Mouse (Mus musculus) limb, embryonic 14.5 days (tissue): ENCODE results near the gene Sdccag8. TPM values are rescaled to one million over a fixed set of nuclear protein-coding genes. Genes with fewer than 3 reads are reported as not detected.

ENCODE experiments used
- ATAC-seq: fragments of 200-750 bp; cut with Nextera tagmentation; 2 replicates; pipeline ENCODE4 v1.8.0; 2017; ENCODE audit warnings: low read depth, moderate number of reproducible peaks, moderate TSS enrichment; ENCODE audit not compliant: low FRiP score
- DNase-seq: peaks from one replicate; pipeline ENCODE4 v3.0.0-alpha.2; 2015; ENCODE audit warnings: low spot score
- H3K27ac ChIP-seq: fragments of 300-500 bp; sonication (generic); replicated peaks from 2 replicates; pipeline ENCODE4 v1.5.1; 2014; ENCODE audit warnings: low read depth, mild to moderate bottlenecking, low read length, moderate library complexity, mixed read lengths
- H3K27me3 ChIP-seq: fragments of 300-500 bp; sonication (generic); 2 replicates; pipeline ENCODE4 v1.6.1; 2014; ENCODE audit warnings: low read length, mixed read lengths; ENCODE audit not compliant: control insufficient read depth, insufficient read depth
- H3K36me3 ChIP-seq: fragments of 300-500 bp; sonication (generic); 2 replicates; pipeline ENCODE4 v1.6.1; 2014; ENCODE audit warnings: mild to moderate bottlenecking, low read length, moderate library complexity, mixed read lengths; ENCODE audit not compliant: control insufficient read depth, insufficient read depth
- H3K4me1 ChIP-seq: fragments of 300-500 bp; sonication (generic); 2 replicates; pipeline ENCODE4 v1.6.1; 2014; ENCODE audit warnings: antibody characterized with exemption, low read length, mixed read lengths; ENCODE audit not compliant: control insufficient read depth, insufficient read depth
- H3K4me2 ChIP-seq: fragments of 300-500 bp; sonication (generic); replicated peaks from 2 replicates; pipeline ENCODE4 v1.6.1; 2014; ENCODE audit warnings: low read depth, mild to moderate bottlenecking, low read length, moderate library complexity; ENCODE audit not compliant: severe bottlenecking
- H3K4me3 ChIP-seq: fragments of 300-500 bp; sonication (generic); replicated peaks from 2 replicates; pipeline ENCODE4 v1.5.1; 2014; ENCODE audit warnings: low read length
- H3K9ac ChIP-seq: fragments of 300-500 bp; sonication (generic); 2 replicates; pipeline ENCODE4 v1.6.1; 2014; ENCODE audit warnings: mild to moderate bottlenecking, low read depth, low read length, moderate library complexity; ENCODE audit not compliant: severe bottlenecking
- H3K9me3 ChIP-seq: fragments of 300-500 bp; sonication (generic); 2 replicates; pipeline ENCODE4 v1.6.1; 2016; ENCODE audit warnings: low read length; ENCODE audit not compliant: control insufficient read depth
- POLR2A ChIP-seq: fragments of 200-500 bp; IDR thresholded peaks from 2 replicates; pipeline ENCODE4 v1.8.0; 2012; ENCODE audit warnings: inconsistent platforms, mild to moderate bottlenecking, moderate library complexity, borderline replicate concordance; ENCODE audit not compliant: insufficient read depth, insufficient read length; ENCODE audit errors: extremely low read depth
- WGBS: fragments of 180-500 bp; shearing (Covaris S2); extraction: QIAGEN DNeasy Blood & Tissue Kit; methylation state at CpG from one replicate; pipeline ENCODE4 v1.1.7; 2014; 5-methylcytosine and 5-hydroxymethylcytosine counted together
- polyA plus RNA-seq, 2 experiments: library from polyadenylated mRNA; depleted of rRNA in 1 of 2; stranded (reverse) in 1 of 2; unstranded in 1 of 2; fragments of >200 nt; fragmentation: Nextera tagmentation in 1 of 2; extraction: Ambion mirVana in 1 of 2; gene quantifications; 2 replicates each; pipeline versions ENCODE4 v1.2.1 to v1.2.3; 2012 to 2014

Gene Sdccag8
- polyA plus RNA-seq, 2 experiments: 8.5 to 15.8 TPM

GRCm38 (mm10) chr1:176885207-176885933 lies 70.9 kb downstream of the Sdccag8 start:
- no peak for DNase-seq

DNA sequence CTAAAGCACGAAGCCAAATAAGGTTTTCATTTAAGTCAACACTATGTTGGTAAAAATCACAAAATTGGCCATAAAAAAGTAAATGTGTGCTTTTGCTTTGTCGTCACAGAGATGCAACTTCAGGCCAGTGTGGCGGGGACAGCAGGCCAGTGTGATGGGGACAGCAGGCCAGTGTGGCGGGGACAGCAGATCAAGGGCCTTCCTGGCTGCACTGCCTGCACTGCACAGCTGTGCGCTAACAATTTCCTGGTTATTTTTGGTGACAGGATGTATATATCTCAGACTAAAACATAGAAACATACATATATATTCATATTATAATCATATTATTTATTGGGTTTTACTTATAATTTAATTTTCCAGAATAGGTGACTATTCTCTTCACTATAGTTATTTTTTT lies 71.5 kb downstream of the Sdccag8 start:
- no peak overlapping the region for H3K4me3 ChIP-seq
- ATAC-seq: no peak
- no peaks in the 10 kb centered on the region for H3K4me1 ChIP-seq
- 74% methylated on average over 5 of the region's 5 CpGs for WGBS
- no peaks in the 10 kb centered on the region for H3K9me3 ChIP-seq
- H3K27me3 ChIP-seq: no peaks in the 10 kb centered on the region
- H3K4me2 ChIP-seq: no peak overlapping the region
- DNase-seq: no peak
- TF ChIP-seq POLR2A: no peak
- no peak overlapping the region for H3K27ac ChIP-seq
- H3K9ac ChIP-seq: no peak overlapping the region
- H3K36me3 ChIP-seq: no peaks in the 10 kb centered on the region

More at GRCm38 (mm10) chr1:176885207-176885933, 70.9 kb downstream of the Sdccag8 start:
- 52% methylated on average over 17 of the region's 17 CpGs for WGBS
- H3K9me3 ChIP-seq: no peaks in the 10 kb centered on the region
- no peak overlapping the region for H3K4me2 ChIP-seq
- ATAC-seq: no peak
- no peak overlapping the region for H3K4me3 ChIP-seq
- no peaks in the 10 kb centered on the region for H3K4me1 ChIP-seq
- H3K27me3 ChIP-seq: no peaks in the 10 kb centered on the region
- H3K9ac ChIP-seq: no peak overlapping the region
- no peaks in the 10 kb centered on the region for H3K36me3 ChIP-seq
- TF ChIP-seq POLR2A: no peak
- H3K27ac ChIP-seq: no peak overlapping the region

- Histone ChIP-seq H3K9me3 (no peaks in the 10 kb centered on the region), H3K27ac (no peak overlapping the region), H3K4me2 (no peak overlapping the region), H3K36me3 (no peaks in the 10 kb centered on the region), H3K4me1 (no peaks in the 10 kb centered on the region), H3K27me3 (no peaks in the 10 kb centered on the region), H3K4me3 (no peak overlapping the region), H3K9ac (no peak overlapping the region)
- ATAC-seq (no peak), DNase-seq (no peak)
- no peak for TF ChIP-seq POLR2A
- WGBS: 83% methylated on average over 6 of the region's 6 CpGs
These were observed 89.3 kb downstream of the Sdccag8 start for GRCm38 (mm10) chr1:176903741-176904140.

DNA sequence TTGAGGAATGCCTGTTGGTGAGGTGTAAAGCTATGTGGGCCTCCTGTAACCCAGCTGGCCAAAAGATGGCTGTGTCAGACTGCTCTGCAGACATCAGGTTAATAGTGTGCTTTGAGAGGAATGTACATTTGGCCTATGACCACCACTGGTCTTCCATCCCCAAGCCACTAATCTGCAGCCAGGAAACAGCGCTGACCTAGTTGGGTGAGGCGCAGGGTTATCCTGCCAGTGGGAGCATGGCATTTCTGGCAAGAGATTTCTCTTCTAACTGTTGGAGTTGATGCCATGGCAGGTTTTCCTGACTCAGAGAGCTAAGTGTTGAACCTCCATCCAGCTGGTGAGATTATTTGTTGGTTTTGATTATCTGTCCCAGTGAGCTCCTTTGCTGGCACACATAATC lies 101.5 kb downstream of the Sdccag8 start:
- ATAC-seq (no peak), DNase-seq (no peak)
- no peak for TF ChIP-seq POLR2A
- no peaks in the 10 kb centered on the region for H3K36me3 ChIP-seq
- H3K27me3 ChIP-seq: no peaks in the 10 kb centered on the region
- H3K9me3 ChIP-seq: no peaks in the 10 kb centered on the region
- no peak overlapping the region for H3K27ac ChIP-seq
- no peak overlapping the region for H3K4me2 ChIP-seq
- no peaks in the 10 kb centered on the region for H3K4me1 ChIP-seq
- no peak overlapping the region for H3K4me3 ChIP-seq
- 100% methylated on average over 2 of the region's 2 CpGs for WGBS
- no peak overlapping the region for H3K9ac ChIP-seq

GRCm38 (mm10) chr1:176919486-176919885 lies 105.0 kb downstream of the Sdccag8 start:
- DNase-seq (no peak), ATAC-seq (no peak)
- Histone ChIP-seq H3K9me3 (no peaks in the 10 kb centered on the region), H3K36me3 (no peaks in the 10 kb centered on the region), H3K27me3 (no peaks in the 10 kb centered on the region), H3K27ac (no peak overlapping the region), H3K4me2 (no peak overlapping the region), H3K4me1 (no peaks in the 10 kb centered on the region), H3K4me3 (no peak overlapping the region), H3K9ac (no peak overlapping the region)
- TF ChIP-seq POLR2A: no peak
- WGBS: 90% methylated on average over 12 of the region's 12 CpGs
